Mouse (Mus musculus): ENCODE data around the gene Creld2.

Creld2 gene

GRCm38 (mm10) chr15:88851507-88852149, 32.2 kb downstream of the Creld2 start:
- DNase-seq (ENCODE audit: low spot score in 2 of 2): peak; percentile 75 to 81

GRCm38 (mm10) chr15:88853106-88853505, 33.7 kb downstream of the Creld2 start:
- DNase-seq (ENCODE audit: low spot score in 2 of 2): no peak

- DNase-seq (ENCODE audit: low spot score in 2 of 2): no peak
Observed at GRCm38 (mm10) chr15:88854119-88854968, 34.9 kb downstream of the Creld2 start.

- DNase-seq (ENCODE audit: low spot score in 2 of 2): no peak
Observed at GRCm38 (mm10) chr15:88854969-88855830, 35.8 kb downstream of the Creld2 start.

GRCm38 (mm10) chr15:88855896-88856417, 36.5 kb downstream of the Creld2 start:
- no peak for DNase-seq (ENCODE audit: low spot score in 2 of 2)

- no peak for DNase-seq (ENCODE audit: low spot score in 2 of 2)
Observed at GRCm38 (mm10) chr15:88856613-88857012, 37.2 kb downstream of the Creld2 start.

- no peak for DNase-seq (ENCODE audit: low spot score in 2 of 2)
Observed at GRCm38 (mm10) chr15:88857361-88857760, 37.9 kb downstream of the Creld2 start.

GRCm38 (mm10) chr15:88858141-88858541, 38.7 kb downstream of the Creld2 start:
- peak in 1 of 2 experiments; percentile 79 for DNase-seq (ENCODE audit: low spot score in 2 of 2)

GRCm38 (mm10) chr15:88858707-88859106, 39.3 kb downstream of the Creld2 start:
- DNase-seq (ENCODE audit: low spot score in 2 of 2): no peak

GRCm38 (mm10) chr15:88859206-88859970, 39.9 kb downstream of the Creld2 start:
- DNase-seq (ENCODE audit: low spot score in 2 of 2): no peak

GRCm38 (mm10) chr15:88860781-88861180, 41.3 kb downstream of the Creld2 start:
- no peak for DNase-seq (ENCODE audit: low spot score in 2 of 2)

- DNase-seq (ENCODE audit: low spot score in 2 of 2): peak; percentile 93 to 95
Observed at GRCm38 (mm10) chr15:88861772-88862622, 42.6 kb downstream of the Creld2 start, which contains the start of gene Pim3. Gene Pim3 (plus strand): TSS chr15:88862186.

GRCm38 (mm10) chr15:88862881-88863694, 43.6 kb downstream of the Creld2 start:
- DNase-seq (ENCODE audit: low spot score in 2 of 2): peak; percentile 82 to 84

GRCm38 (mm10) chr15:88863695-88864231, 44.3 kb downstream of the Creld2 start:
- peak; percentile 83 to 92 for DNase-seq (ENCODE audit: low spot score in 2 of 2)

GRCm38 (mm10) chr15:88864270-88865030, 45.0 kb downstream of the Creld2 start:
- DNase-seq (ENCODE audit: low spot score in 2 of 2): peak in 1 of 2 experiments; percentile 31

GRCm38 (mm10) chr15:88865061-88865460, 45.6 kb downstream of the Creld2 start:
- no peak for DNase-seq (ENCODE audit: low spot score in 2 of 2)

- no peak for DNase-seq (ENCODE audit: low spot score in 2 of 2)
Observed at GRCm38 (mm10) chr15:88865888-88866695, 46.6 kb downstream of the Creld2 start.

Measured in urinary bladder, postnatal 36 days (tissue).